Mouse (Mus musculus): Measurements from ENCODE around the gene Cog7.

The Cog7 gene

GRCm38 (mm10) chr7:121954891-121955669 is 26.4 kb downstream of the Cog7 start:
- no peak for DNase-seq (ENCODE audit: low spot score)

- no peak for DNase-seq (ENCODE audit: low spot score)
Observed at GRCm38 (mm10) chr7:121947513-121947912, 34.0 kb downstream of the Cog7 start.

GRCm38 (mm10) chr7:121946196-121946595 is 35.3 kb downstream of the Cog7 start:
- DNase-seq (ENCODE audit: low spot score) = no peak

GRCm38 (mm10) chr7:121942371-121942770 is 39.1 kb downstream of the Cog7 start:
- DNase-seq (ENCODE audit: low spot score) = no peak

GRCm38 (mm10) chr7:121941640-121942039 is 39.9 kb downstream of the Cog7 start:
- DNase-seq (ENCODE audit: low spot score) = no peak

- no peak for DNase-seq (ENCODE audit: low spot score)
Observed at GRCm38 (mm10) chr7:121941016-121941415, 40.5 kb downstream of the Cog7 start.

- peak; percentile 86 for DNase-seq (ENCODE audit: low spot score)
Observed at GRCm38 (mm10) chr7:121939729-121940128, 41.8 kb downstream of the Cog7 start.

GRCm38 (mm10) chr7:121939244-121939643 is 42.3 kb downstream of the Cog7 start:
- DNase-seq (ENCODE audit: low spot score) = no peak

GRCm38 (mm10) chr7:121938124-121938891 is 43.2 kb downstream of the Cog7 start:
- DNase-seq (ENCODE audit: low spot score) = no peak

- no peak for DNase-seq (ENCODE audit: low spot score)
Observed at GRCm38 (mm10) chr7:121936861-121937630, 44.5 kb downstream of the Cog7 start.

- no peak for DNase-seq (ENCODE audit: low spot score)
Observed at GRCm38 (mm10) chr7:121935906-121936794, 45.4 kb downstream of the Cog7 start.

GRCm38 (mm10) chr7:121934346-121934745 is 47.2 kb downstream of the Cog7 start:
- DNase-seq (ENCODE audit: low spot score) = no peak

GRCm38 (mm10) chr7:121933675-121934074 is 47.8 kb downstream of the Cog7 start:
- no peak for DNase-seq (ENCODE audit: low spot score)

- no peak for DNase-seq (ENCODE audit: low spot score)
Observed at GRCm38 (mm10) chr7:121931246-121931645, 50.3 kb downstream of the Cog7 start.

GRCm38 (mm10) chr7:121927882-121928281 is 53.6 kb downstream of the Cog7 start:
- DNase-seq (ENCODE audit: low spot score) = no peak

- no peak for DNase-seq (ENCODE audit: low spot score)
Observed at GRCm38 (mm10) chr7:121924361-121924760, 57.1 kb downstream of the Cog7 start.

GRCm38 (mm10) chr7:121913944-121914343 is 67.6 kb downstream of the Cog7 start:
- no peak for DNase-seq (ENCODE audit: low spot score)

GRCm38 (mm10) chr7:121912250-121912649 is 69.3 kb downstream of the Cog7 start:
- no peak for DNase-seq (ENCODE audit: low spot score)

GRCm38 (mm10) chr7:121906879-121907278 is 74.6 kb downstream of the Cog7 start:
- DNase-seq (ENCODE audit: low spot score) = no peak

GRCm38 (mm10) chr7:121902757-121903411 is 78.6 kb downstream of the Cog7 start:
- DNase-seq (ENCODE audit: low spot score) = no peak

GRCm38 (mm10) chr7:121899940-121900339 is 81.6 kb downstream of the Cog7 start:
- DNase-seq (ENCODE audit: low spot score) = no peak

Data from layer of hippocampus, adult 11-12 months (tissue).